Mouse (Mus musculus): ENCODE data around the gene Chl1. TPM values are rescaled to one million over a fixed set of nuclear protein-coding genes. Genes with fewer than 3 reads are reported as not detected.

The Chl1 gene
- total RNA-seq, 2 experiments from 2014 or later = 106 to 122 TPM

GRCm38 (mm10) chr6:103781058-103781457 is 270.7 kb downstream of the Chl1 start:
- DNase-seq (ENCODE audit: low spot score in 2 of 2) = no peak

GRCm38 (mm10) chr6:103791077-103791632 is 280.8 kb downstream of the Chl1 start:
- DNase-seq (ENCODE audit: low spot score in 2 of 2) = no peak

- DNase-seq (ENCODE audit: low spot score in 2 of 2) = no peak
Measured at GRCm38 (mm10) chr6:103795241-103795640, 284.9 kb downstream of the Chl1 start.

Measured in left cerebral cortex, adult 18-20 months (tissue).